Mouse (Mus musculus): ENCODE results near the gene Spata13.

Spata13 gene

DNA sequence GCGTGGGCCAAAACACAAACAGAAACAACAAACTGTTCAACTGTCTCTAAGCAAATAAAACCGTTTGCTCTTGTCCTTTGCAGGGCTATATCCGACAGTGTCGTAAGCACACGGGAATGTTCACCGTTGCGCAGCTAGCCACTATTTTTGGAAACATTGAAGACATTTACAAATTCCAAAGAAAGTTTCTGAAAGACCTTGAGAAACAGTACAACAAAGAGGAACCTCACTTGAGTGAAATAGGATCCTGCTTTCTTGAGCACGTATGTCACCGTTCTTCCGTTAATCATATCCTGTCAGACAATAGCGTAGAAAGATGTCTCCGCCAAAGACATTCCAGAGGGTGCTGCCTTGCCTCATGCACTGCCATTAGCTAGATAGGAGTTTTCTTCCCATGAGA is 116.1 kb downstream of the Spata13 start:
- DNase-seq (ENCODE audit: low spot score in 2 of 2) = no peak

DNA sequence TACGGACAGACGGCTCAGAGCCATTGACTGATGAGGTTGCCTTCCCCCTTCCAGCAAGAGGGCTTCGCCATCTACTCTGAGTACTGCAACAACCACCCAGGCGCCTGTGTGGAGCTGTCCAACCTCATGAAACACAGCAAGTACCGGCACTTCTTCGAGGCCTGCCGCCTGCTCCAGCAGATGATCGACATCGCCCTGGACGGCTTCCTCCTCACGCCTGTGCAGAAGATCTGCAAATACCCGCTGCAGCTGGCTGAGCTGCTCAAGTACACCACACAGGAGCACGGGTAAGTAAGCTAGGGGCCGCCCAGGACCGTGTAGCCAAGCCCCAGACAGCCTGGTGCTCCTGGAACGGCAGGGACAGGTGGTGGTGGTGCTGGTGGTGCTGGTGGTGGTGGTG is 117.8 kb downstream of the Spata13 start:
- DNase-seq (ENCODE audit: low spot score in 2 of 2) = no peak

DNA sequence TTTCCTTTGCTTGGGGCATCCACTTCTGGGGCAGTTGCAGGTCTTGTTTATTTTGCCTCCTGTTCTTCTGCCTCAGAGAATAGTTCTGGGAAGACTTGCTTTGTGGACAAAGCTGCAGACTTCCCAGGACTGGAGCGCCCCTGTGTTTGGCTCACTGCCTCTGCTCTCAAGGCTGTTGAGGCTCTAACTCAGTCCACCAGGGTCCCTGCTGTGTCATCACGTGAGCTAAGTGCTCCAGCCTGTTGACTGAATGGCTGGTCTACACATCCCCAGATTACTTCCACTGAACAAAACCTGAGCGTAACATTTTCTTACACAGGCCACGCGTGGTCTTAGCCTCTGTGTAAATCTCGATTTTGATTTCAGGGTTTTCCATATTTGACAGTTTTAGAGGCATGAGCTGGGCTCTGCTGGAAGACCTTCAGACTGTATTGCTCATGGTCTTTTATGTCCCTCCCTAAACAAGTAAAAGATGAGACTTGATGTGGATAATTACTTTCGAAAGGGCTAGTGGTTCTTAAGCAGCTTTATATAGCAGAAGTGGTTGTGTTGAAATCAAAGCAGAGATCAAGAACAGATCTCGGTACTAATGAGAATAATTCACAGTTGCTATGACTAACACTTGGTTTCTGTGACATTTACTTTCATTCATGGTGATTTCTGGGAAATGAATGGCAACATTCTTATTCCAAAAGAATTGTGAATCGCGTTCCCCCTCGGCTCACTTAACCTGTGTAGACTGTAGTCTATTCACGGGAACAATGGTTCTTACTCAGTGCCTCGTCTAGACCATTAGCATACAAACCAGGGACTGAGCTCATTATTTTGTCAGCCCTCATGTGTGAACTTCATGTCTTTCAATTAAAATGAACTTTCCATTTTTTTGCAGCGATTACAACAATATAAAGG is 119.3 kb downstream of the Spata13 start:
- no peak for DNase-seq (ENCODE audit: low spot score in 2 of 2)

DNA sequence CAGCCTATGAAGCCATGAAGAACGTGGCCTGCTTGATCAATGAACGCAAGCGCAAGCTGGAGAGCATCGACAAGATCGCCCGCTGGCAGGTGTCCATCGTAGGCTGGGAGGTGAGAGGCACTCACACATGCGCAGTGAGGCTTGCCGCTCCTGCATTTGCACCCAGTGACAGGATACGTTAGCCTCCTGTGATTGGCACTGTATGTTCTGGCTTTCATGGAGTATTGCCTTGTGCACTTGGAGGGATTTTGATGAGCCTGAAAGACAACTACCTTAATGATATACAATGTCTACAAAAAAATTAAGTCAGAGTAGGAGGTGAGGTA is 120.0 kb downstream of the Spata13 start:
- no peak for DNase-seq (ENCODE audit: low spot score in 2 of 2)

DNA sequence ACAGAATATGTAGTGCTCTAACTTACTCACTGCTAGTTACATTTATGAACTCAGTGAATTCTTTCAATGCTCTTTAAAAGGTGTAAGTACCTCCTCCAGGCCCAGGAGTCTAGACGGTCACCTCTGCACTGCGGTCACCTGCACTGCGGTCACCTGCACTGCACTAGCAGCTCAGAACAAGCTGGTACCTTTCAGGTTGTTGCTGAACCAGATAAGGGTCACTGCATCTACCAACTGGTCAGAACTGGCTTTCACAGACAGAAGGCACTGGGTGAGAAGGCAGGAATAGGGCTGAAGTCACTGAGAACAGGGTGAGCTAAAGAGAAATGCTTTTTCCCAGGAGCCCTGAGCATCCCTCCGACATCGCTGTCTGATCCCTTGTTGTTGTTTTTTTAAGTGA is 120.9 kb downstream of the Spata13 start:
- DNase-seq (ENCODE audit: low spot score in 2 of 2) = no peak

GRCm38 (mm10) chr14:60756271-60756670 is 122.5 kb downstream of the Spata13 start:
- DNase-seq (ENCODE audit: low spot score in 2 of 2) = no peak

- DNase-seq (ENCODE audit: low spot score in 2 of 2) = no peak
Measured at GRCm38 (mm10) chr14:60757265-60757664, 123.5 kb downstream of the Spata13 start.

GRCm38 (mm10) chr14:60757722-60758121 is 123.9 kb downstream of the Spata13 start:
- DNase-seq (ENCODE audit: low spot score in 2 of 2) = no peak

GRCm38 (mm10) chr14:60759097-60759496 is 125.3 kb downstream of the Spata13 start:
- no peak for DNase-seq (ENCODE audit: low spot score in 2 of 2)

DNA sequence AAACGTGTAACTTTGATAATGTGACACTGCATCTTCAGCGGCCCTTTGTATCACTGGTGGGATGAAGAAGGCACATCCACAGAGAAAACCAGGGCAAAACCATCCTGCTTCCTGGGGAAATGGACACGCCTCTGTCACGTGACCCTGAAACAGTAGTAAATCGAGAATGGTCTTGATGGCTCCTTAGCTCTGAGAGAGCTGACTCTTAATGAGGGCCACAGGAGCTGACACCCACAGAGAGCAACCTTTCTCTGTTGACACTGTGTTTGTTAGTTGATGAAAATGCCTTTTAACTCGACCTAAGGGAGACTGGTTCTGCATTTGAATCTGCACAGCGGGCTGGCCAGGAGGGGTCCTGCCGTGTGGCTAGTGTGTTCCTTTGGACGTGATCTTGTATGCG is 128.0 kb downstream of the Spata13 start:
- no peak for DNase-seq (ENCODE audit: low spot score in 2 of 2)

DNA sequence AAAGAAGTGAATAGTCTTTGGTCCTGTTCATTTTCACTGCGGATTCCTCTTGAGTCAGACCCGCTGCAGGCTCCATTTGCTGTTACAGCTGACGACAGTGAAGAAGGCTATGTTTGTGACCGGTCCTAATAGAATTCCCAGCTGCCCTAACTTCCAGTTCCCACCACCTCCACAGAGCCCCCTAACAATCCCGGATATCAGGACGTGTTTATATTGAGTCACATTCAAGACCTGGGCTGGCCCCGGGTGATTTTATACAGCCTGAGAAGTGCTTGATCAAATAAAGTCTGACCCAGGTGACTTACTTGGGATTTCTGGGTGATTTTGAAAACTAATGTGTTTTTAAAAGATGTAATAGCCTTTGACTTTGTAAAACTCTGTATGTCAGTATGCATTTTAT is 129.0 kb downstream of the Spata13 start:
- DNase-seq (ENCODE audit: low spot score in 2 of 2) = no peak

DNA sequence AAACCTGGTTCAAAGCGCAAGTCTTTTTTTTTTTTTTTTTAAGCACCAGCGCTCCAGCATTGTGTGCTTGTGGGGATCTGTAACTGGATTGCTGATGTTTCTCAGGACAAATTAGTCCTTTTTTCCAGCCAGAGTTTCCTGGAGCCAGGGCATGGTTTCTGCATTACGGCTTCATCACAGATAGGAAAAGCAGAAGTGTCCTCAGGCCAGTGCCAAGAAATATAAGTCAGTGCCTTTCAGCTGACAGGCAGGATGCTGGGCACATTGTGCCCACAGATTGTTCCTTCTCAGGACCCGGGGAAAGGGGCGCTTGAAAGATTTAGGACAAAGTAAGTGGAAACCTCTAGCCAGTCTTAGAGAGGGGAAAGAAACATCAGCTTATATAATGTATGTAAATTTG is 129.9 kb downstream of the Spata13 start:
- DNase-seq (ENCODE audit: low spot score in 2 of 2) = no peak

- DNase-seq (ENCODE audit: low spot score in 2 of 2) = no peak
Measured at GRCm38 (mm10) chr14:60764526-60764925, 130.7 kb downstream of the Spata13 start.

DNA sequence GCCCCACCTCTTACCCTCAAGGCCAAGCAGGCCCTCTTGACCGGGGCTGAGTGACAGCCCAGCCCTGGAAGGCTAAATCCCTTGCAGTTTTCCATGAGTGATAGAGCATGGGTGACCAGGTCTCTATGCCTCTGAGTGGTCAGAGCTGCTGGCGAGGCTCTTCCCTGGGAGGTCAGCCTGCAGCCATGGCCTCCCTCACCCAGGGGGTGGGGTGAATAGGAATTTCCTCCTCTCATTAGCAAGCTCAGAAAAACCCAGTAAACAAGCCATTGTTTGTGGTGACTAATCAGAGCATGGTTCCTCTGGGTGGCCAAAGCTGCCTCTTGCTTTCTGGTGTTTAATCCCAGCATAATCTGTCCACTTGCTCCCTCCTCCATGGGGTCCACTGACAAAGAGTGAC is 131.2 kb downstream of the Spata13 start:
- DNase-seq (ENCODE audit: low spot score in 2 of 2) = no peak

DNA sequence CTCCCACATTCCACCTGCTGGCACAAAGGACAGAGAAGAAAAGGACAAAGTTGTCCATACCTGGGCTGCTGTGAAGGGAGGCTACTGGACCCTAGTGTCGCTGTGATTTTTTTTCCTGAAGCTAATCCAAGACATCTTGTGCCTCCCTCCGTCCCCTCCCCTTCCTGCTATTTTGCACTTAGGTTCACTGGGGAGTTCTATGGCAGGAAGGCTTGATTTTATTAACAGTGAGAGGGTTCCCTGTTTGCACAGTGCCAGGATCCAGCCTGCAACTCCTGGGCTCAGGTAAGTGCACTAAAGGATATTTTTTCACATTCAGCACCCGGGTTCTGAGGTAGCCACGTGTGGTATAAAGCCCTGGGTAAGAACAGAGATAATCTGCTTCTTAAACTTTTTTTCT is 134.1 kb downstream of the Spata13 start, which contains the start of gene C1qtnf9:
C1qtnf9 (plus strand) TSS at position 251 of the 400 bp plus-strand sequence.
- no peak for DNase-seq (ENCODE audit: low spot score in 2 of 2)

DNA sequence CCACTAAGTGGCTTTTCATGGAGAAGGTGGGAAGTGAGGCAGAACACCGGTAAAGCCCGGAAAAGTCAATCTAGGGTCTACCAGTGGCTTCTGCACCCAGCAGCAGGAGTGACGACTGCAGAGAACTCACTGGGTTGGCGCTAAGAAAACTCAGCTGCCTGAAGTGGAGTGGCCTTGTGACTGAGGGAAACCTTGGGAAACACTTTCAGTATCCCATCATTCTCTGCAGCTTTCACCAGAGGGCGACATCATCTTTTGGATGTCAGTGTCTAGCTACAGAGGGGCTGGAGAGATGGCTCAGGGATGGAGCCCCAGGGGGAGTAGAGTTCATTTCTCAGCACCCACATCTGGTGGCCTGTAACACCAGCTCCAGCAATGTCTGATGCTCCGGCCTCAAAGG is 135.5 kb downstream of the Spata13 start:
- no peak for DNase-seq (ENCODE audit: low spot score in 2 of 2)

DNA sequence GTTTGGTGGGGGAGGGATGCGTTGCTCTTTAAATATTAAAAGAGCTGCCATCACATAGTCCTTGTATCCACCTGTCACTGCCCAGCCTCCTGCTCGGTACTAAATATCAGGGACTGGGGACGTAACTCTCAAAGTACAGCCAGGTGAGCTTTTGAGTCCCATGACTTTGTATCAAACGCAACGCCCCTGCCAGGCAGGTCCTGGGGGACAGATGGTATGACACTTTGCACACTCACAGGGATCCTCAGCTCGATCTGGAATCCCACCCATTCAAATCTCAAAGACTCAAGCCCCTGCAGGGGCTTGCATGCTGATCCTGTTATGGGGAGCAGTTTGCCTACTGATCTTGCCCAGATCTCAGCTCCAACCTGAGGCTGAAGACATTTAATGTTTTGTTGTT is 136.8 kb downstream of the Spata13 start:
- no peak for DNase-seq (ENCODE audit: low spot score in 2 of 2)

DNA sequence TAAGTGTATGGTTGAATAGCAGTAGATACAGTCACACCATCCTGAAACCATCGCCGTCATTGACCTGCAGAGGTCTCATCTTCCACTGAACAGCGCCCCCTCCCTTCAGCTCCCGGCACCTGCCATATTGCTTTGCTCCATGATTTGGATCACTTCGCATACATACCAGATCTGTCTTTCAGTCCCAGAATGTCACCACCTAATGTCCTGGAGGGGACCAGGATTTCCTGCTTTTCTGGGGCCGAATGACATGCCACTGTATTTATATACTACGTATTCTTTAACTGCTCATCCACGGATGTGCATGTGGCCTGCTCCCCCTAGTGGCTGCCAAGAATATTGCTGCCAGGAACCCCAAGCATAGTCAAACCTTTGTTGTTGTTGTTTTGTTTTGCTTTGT is 137.3 kb downstream of the Spata13 start:
- peak; percentile 30 to 58 for DNase-seq (ENCODE audit: low spot score in 2 of 2)

DNA sequence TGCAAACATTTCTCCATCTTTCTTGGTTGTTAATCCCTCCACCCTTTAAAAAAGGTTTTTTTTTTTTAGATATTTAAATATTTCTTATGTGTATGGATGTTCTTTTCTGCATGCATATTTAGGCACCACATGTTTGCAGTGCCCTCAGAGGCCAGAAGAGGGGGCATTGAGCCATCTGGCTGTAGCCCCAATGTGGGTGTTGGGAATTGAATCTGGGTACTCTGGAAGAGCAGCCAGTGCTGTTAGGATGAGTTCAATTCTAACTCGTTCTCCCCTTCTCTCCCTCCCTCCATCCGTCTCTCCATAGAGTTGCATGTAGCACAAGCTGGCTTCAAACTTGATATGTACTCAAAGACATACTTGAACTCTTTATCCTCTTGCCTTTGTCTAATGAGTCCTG is 139.7 kb downstream of the Spata13 start:
- DNase-seq (ENCODE audit: low spot score in 2 of 2) = no peak

DNA sequence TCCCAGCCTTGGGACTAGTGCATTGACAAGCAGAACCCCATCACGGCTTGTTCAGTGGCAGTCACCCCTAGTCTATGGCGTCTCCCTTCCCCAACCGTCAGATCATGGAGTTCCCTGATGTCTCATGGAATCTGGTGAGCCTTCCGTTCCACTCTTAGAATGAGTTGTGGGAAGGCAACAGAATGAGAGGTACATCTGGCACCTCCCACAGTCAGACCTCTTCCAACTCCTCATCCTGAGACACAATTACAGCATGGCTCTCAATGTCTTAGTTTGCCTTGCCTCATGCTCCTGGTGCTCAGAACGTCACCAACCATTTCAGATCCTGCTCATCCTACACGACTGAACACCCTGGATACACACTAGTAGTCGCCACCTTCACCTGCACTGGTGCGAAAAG is 142.7 kb downstream of the Spata13 start:
- DNase-seq (ENCODE audit: low spot score in 2 of 2) = no peak

DNA sequence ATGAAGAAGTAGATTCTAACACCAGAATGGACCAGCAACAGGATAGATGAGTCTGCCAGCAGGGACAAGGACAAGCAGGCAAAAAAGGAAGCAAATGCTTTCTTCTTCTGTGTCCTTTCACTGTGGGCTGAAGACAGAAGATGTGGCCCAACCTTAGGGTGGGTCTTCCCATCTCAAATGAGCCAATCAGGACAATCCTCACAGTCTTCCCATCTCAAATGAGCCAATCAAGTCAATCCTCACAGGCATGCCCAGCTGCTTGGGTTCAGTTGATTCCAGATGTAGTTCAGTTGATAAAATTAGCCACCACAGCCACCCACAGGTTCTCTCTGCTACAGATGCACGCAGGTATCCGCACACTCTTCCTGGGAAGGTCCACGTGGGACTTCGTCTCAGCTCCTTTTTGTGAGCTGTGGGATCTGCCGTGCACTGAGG is 143.7 kb downstream of the Spata13 start:
- DNase-seq (ENCODE audit: low spot score in 2 of 2) = no peak

DNA sequence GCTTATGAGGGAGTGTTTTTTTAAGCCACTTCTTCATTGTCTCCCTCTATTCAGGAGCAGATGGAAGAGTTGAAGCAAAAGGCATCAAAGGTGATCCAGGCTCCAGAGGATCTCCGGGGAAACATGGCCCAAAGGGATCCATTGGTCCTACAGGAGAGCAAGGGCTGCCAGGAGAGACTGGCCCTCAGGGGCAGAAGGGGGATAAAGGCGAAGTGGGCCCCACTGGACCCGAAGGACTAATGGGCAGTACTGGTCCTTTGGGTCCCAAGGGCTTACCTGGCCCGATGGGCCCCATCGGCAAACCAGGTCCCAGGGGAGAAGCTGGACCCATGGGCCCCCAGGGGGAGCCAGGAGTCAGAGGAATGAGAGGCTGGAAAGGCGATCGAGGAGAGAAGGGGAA is 145.4 kb downstream of the Spata13 start:
- no peak for DNase-seq (ENCODE audit: low spot score in 2 of 2)

GRCm38 (mm10) chr14:60782121-60782656 is 148.4 kb downstream of the Spata13 start:
- DNase-seq (ENCODE audit: low spot score in 2 of 2) = no peak

DNA sequence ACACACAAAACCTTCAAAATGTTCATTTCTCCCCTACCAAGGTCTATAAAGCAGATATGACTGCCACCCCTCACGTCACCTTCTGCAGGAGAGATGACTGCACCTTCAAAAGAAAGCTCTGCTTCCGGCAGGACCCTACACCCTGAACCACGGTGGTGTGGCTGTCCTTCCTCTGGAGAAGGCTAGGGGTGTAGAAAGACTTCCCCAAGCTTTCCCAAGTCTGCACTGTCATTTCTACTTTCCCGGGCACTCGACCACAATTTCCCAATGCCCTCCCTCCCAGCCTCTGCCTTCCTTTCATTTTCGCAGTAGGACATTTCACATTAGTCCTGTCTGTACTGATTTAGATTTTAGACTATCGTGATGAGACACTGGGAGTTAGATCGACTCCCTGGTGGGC is 149.4 kb downstream of the Spata13 start:
- no peak for DNase-seq (ENCODE audit: low spot score in 2 of 2)
